Mouse (Mus musculus): Measurements from ENCODE around the gene Snai1.

The Snai1 gene

DNA sequence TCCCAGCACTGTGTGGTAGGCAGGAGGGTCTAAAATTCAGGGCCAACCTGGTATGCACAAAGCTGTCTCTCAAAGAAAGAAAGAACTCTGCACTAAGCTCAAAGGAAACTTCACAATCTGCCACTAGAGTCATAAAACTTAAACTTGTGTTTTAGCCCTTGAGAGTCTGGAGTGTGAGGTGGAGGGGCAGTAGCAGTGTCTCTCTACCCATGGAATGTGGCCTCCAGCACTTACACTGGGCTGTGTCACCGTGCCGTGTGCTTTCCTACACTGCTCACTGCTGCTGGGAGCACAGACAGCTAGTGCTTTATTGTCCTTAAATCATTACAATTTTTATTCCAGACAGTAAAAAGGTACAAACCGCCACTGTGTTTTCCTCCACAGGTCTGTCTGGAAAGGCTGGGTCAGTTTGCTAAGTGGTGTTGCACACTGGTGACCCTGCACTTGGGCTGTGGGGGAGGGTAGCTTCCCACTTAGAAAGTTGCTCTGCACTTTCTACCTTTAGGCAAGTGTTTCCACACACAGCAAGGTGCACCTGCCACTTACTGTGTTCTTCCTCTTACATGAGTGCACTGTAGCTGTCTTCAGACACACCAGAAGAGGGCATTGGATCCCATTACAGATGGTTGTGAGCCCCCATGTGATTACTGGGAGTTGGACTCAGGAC lies 30.1 kb upstream of the Snai1 start:
- no peak for TF ChIP-seq GATA4 (IDR thresholded peaks at IDR 0.05; ENCODE audit: insufficient replicate concordance, low read length)

DNA sequence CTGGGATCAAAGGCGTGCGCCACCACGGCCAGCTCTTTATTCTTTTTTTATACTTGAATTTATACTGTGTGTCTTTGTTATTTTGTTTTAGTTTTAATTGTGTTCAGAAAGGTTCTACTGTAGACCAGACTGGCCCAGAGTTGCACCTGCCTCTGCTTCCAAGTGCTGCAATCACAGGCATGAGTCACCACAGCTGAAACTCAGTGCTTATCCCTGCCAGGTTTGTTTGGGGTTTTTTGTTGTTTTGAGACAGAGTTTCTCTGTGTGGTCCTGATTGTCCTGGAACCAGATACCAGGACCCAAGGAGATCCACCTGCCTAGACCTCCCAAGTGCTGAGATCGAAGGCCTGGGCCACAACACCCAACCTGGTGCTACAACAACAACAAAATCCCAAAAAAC lies 29.4 kb upstream of the Snai1 start:
- no peak for TF ChIP-seq GATA4 (IDR thresholded peaks at IDR 0.05; ENCODE audit: insufficient replicate concordance, low read length)

DNA sequence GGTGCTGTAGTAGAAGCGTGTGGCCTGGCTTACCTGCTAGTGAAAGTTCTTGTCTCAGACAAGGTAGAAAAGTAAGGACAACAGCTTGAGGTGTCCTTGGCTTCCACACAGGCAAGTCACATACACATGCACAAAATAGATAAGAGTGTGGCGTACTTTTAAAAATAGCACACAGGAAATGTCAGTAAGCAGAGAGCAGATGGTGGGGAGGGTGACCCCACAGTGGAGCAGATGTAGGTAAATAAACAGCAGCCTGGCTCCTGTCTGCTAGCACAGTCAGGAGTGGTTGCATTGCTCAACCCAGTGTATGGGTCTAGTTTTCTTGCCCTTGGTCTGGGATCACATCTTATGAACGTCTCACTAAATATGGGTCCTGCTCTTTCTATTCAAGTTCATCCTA lies 27.5 kb upstream of the Snai1 start:
- no peak for TF ChIP-seq GATA4 (IDR thresholded peaks at IDR 0.05; ENCODE audit: insufficient replicate concordance, low read length)

DNA sequence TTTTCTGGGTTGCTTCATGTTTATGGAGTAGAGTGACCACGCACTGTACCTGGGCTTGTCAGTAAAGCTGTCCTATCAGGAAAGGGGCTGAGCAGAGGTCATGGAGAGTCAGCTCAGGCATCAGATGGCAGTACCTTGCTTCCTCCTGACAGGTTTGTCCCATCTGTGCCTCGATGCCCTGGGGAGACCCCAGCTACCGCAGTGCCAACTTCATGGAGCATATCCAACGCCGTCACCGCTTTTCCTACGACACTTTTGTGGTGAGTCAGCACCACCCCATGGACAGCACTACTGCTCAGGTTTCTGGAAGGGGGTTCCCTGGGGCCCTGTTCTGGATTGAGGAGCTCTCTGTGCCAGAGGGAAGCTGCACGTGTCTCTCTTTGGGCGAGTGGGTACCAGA lies 25.6 kb upstream of the Snai1 start:
- TF ChIP-seq GATA4 (IDR thresholded peaks at IDR 0.05; ENCODE audit: insufficient replicate concordance, low read length): no peak

DNA sequence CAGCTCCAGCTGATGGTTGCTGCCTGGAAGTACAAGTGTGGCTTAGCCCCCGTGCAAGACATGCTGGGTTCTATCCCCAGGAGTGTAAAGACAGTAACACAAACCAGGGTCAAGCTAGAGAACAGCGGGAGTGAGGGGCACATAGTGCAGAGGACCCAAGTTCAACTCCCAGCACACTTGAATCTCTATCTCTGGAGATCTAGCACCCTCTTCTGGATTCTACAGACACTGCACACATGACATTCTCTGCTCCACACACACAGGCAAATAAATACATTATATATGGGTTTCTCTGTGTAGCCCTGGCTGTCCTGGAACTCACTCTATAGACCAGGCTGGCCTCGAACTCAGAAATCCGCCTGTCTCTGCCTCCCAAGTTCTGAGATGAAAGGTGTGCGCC lies 25.0 kb upstream of the Snai1 start:
- TF ChIP-seq GATA4 (IDR thresholded peaks at IDR 0.05; ENCODE audit: insufficient replicate concordance, low read length): no peak

DNA sequence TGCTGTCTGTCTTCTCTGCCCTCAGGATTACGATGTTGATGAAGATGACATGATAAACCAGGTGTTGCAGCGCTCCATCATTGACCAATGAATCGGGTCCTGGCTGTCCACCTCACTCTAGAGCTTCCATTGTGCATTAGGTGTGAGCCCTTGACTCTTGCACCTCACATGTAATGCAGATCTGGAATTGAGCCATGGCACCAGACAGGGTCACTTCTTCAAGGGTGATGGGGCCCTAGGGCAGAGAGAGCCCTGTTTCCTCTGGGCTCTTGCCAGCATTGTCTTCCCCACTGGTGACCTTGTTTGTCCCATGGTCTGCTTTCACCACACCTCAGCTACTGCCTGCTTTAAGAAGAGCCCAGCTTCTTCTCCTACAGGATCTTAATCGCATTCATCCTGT lies 23.4 kb upstream of the Snai1 start:
- no peak for TF ChIP-seq GATA4 (IDR thresholded peaks at IDR 0.05; ENCODE audit: insufficient replicate concordance, low read length)

DNA sequence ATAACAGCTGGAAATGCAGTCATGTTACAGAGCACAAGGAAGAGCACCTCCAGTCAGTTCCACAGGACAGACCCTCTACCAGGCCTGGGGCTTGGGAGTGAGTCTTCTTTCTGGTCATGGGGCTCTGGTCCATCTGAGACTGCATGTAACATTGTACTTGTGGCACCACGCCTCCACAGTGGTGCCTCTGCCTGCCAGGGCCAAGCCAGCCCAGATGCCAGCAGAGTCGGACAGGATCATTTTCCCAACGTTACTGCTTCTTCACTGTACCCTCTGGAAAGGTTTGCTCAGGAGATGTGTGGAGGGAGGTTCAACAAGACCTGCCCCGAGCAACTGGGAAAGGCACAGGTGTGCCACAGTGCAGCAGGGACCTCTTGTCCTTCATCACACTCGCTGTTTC lies 22.3 kb upstream of the Snai1 start:
- TF ChIP-seq GATA4 (IDR thresholded peaks at IDR 0.05; ENCODE audit: insufficient replicate concordance, low read length): no peak

DNA sequence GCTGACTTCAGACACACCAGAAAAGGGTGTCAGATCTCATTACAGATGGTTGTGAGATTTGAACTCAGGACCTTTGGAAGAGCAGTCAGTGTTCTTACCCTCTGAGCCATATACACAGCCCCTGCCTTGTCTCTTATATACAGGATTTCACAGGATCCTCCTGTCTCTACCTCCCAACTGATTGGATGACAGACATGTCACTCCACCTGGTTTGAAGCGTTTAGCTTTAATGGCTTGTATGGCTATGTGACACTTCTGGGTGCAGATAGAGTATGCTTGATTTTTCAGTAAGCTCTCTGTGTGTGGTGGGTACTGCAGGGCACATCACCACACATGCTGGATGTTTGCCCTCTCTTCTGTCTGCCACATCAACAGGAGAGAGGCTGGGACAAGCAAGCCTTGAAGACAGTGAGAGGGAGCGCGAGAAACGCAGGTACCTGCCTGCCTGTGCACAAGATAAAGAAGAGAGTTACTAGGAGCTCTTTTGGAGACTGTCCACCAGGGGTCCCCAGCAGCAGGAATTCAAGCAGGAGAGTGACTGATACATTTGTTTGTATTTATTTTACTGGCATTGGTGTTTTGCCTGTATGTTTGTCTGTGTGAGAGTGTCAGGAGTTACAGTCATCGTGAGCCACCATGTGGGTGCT lies 18.3 kb upstream of the Snai1 start:
- no peak for TF ChIP-seq GATA4 (IDR thresholded peaks at IDR 0.05; ENCODE audit: insufficient replicate concordance, low read length)

DNA sequence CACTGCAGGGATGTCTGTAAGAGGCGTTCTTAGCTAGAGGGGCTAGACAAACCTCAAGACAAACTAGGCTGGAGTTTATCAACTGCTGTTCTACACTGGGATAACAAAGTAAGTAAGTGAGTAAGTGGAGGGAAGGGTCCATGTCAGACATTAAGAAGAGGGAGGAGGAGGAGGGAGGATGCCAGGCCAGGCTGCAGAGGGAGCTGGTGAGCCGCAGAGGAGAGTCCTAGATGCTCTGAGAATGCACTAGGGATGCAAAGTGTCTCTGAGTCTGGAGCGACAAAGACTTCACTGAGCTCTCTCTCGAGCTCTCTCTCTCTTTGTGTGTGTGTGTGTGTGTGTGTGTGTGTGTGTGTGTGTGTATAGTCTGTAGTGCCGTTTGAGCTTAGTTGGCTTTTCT lies 9.7 kb upstream of the Snai1 start:
- TF ChIP-seq GATA4 (IDR thresholded peaks at IDR 0.05; ENCODE audit: insufficient replicate concordance, low read length): no peak

DNA sequence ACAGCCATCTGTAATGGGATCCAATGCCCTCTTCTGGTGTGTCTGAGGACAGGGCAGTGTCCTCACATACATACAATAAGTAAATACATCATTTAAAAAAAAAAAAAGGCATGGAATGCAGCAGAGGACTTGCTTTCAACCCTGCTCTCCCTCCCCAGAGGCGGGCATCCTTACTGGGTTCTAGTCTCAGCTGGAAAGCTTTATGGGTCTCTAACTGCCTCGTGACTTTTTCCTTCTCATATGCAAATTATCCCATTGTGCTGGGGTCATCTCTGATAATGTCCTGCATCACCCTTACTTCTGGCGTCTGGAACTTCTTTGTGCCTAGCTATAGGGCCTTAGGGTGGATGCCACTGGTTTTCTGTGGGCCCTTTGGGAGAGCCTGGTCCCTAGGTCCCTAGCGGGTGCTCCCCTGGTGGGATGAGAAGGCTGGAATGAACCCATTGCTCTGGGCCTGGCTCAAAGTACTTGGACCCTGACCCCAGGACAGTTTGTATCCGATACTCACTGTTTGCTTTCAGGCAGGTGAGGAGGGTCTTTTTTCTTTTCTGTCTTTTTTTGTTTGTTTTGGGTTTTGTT lies 8.0 kb upstream of the Snai1 start:
- no peak for TF ChIP-seq GATA4 (IDR thresholded peaks at IDR 0.05; ENCODE audit: insufficient replicate concordance, low read length)

DNA sequence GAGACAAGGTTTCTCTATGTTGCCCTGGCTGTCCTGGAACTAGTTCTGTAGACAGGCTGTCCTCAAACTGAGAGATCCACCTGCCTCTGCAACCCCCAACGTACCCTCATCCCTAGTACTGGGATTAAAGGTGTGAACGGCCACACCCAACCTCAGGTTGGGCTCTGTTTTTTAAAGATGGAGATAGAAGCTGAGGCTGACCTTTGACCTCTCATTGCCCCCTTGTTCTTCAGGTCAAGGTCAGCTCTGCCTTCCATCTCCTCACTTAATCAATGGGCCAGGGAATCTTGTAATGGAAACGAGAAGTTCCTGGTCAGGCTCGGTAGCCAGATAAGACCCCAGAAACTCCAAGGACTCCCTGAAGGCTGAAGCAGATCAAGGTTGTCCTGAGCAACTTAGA lies 7.5 kb upstream of the Snai1 start:
- no peak for TF ChIP-seq GATA4 (IDR thresholded peaks at IDR 0.05; ENCODE audit: insufficient replicate concordance, low read length)

DNA sequence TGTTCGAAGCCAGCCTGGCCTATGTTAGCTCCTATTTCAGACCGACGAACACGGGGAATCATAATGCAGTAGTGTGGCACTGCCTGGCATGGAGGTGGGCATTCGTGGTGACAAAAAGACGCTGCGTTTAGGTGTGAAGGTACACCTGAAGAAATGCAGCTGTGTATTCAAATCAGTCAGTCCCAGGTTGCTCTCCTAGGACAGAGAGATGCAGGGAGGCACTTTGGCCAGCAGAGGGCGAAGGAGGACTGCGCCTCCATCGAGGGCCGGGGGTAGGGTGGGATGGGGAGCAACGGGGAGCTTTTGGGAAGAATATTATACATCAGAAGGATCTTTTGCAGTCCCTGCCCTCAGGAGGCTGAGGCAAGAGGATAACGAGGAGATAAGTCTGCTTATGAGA lies 5.9 kb upstream of the Snai1 start:
- no peak for TF ChIP-seq GATA4 (IDR thresholded peaks at IDR 0.05; ENCODE audit: insufficient replicate concordance, low read length)

DNA sequence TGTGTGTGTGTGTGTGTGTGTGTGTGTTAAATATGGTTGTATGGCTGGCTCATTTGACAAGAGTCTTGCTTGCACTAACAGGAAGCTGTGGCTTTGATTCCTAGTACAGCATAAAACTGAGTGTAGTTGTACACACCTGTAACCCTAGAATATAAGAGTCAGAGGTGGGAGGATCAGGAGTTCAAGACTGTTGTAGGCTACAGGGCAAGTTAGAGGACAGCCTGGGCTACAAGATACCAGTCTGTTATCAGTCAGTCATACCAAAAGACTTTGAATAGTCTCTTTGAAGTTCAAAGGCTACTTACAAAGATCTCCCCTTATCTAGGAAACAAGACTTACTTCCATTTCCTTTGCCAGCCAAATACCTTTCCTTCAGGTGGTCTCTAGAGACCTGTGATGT lies 4.1 kb upstream of the Snai1 start:
- TF ChIP-seq GATA4 (IDR thresholded peaks at IDR 0.05; ENCODE audit: insufficient replicate concordance, low read length): no peak

DNA sequence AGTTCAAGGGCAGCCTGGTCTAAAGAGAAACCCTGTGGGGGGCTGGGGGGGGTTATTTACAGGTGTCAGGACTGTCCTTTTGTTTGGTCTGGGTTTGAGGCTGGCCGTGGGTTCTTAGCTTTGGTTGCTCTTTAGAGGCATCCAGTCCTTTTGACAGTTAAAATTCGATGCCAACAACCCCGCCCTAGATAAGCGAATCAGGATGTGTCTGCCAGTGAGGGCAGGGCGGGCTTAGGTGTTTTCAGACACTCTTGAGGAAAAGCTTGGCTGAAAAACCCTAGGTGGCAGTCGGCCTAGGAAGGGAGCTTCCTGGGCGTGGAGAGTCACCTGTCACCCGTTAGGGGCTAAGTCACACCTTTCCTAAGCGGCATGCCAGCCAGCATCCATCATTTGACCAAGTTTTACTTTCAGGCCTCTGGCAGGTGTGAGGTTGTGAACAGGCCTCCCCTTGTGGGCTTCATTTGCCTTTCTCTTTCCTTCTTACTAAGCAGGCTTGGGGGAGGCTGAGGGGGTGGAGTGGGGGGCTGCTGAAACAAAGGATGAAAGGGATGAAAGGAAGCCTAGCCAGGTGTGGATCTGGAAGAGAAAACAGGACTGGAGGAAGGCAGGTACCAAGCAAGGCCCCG lies 1.6 kb upstream of the Snai1 start:
- TF ChIP-seq GATA4 (IDR thresholded peaks at IDR 0.05; ENCODE audit: insufficient replicate concordance, low read length): no peak

DNA sequence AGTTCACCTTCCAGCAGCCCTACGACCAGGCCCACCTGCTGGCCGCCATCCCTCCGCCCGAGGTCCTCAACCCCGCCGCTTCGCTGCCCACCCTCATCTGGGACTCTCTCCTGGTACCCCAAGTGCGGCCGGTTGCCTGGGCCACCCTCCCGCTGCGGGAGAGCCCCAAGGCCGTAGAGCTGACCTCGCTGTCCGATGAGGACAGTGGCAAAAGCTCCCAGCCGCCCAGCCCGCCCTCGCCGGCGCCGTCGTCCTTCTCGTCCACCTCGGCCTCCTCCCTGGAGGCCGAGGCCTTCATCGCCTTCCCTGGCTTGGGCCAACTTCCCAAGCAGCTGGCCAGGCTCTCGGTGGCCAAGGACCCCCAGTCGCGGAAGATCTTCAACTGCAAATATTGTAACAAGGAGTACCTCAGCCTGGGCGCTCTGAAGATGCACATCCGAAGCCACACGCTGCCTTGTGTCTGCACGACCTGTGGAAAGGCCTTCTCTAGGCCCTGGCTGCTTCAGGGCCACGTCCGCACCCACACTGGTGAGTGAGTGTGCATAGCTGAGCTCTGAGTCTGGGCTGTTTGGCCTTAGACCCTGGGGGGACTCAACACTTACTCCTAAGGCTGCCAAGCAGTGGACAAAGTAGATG lies 794 bp downstream of the Snai1 start:
- no peak for TF ChIP-seq GATA4 (IDR thresholded peaks at IDR 0.05; ENCODE audit: insufficient replicate concordance, low read length)

All from liver, adult (tissue).